Mouse (Mus musculus): ENCODE results near the gene Rgs18.

The Rgs18 gene

DNA sequence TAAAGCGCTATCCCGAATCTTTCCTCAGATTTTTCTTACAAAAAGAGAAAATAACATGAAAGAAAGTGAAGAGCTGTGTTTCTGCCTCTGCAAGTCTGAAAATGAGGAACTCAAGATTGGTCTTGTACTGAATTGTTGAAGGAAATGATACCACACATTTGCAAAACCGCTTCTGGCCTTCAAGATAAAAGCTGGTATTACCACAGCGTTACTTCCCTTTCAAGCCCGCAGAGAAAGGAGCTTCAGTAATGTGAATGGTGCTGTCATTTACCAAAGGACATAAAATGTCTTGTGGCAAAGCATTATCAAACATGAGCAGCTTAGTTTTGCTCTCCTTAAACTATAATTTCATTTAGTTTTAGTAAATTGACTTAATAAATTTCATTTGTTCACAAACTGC lies at the start of gene Rgs18:
Rgs18 (minus strand) TSS at position 105 of the 400 bp plus-strand sequence.
- no peak for DNase-seq (ENCODE audit: low spot score)

DNA sequence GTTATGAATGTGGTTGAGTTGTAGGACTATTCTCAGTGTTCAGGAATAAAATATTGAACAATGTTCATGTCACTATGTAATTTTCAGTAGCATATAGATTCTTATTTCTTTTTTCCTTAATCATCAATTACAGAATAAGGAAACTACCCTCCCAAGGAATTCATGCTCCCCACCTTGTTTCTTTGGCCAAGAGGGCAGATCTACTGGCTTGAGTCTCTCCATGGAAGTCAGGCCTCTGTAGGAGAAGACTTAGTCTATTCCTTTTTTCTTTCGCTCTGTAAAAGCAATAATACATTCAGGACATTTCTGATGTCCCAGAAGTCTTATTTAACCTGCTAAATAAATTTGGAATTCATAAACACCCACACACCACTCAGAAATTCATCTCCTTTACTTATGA lies 841 bp downstream of the Rgs18 start:
- DNase-seq (ENCODE audit: low spot score), result no peak

GRCm38 (mm10) chr1:144766218-144766617 lies 9.0 kb downstream of the Rgs18 start:
- DNase-seq (ENCODE audit: low spot score), result no peak

- DNase-seq (ENCODE audit: low spot score), result no peak
These were observed 14.4 kb downstream of the Rgs18 start for GRCm38 (mm10) chr1:144760792-144761191.

DNA sequence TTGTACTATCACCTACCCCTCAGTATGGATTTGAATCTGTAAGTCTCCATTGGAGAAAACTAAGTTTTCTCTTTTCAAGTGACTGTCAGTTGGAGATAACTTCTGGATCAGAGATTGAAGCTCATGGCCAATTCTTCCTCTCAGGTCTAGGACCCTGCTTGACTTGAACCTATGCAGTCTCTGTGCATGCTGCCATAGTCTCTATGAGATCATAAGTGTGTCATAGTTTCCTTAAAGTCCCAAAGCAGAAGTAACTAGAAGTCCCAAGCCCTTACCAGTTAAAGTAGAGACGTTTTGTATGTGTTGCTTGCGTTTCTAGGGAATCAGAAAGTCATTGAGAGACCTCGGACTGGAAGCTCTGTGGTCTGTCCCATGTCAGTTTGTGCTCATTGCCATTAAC lies 24.5 kb downstream of the Rgs18 start:
- DNase-seq (ENCODE audit: low spot score), result no peak

- no peak for DNase-seq (ENCODE audit: low spot score)
These were observed 29.1 kb downstream of the Rgs18 start for GRCm38 (mm10) chr1:144746182-144746581.

DNA sequence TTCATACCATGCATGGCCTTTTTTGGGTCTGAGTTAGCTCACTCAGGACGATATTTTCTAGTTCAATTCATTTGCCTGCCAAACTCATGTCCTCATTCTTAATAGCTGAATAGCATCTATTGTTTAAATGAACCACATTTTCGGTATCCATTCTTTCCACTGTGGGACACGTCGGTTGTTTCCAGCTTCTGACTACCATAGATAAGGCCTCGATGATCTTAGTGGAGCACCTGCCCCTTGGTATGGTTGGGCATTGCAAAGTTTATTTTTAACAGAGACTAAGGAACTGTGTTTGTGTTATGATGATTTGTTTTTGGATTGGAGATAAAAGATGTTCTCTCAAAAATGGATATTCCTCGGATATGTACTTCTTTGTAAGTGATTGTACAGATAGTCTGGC lies 37.5 kb downstream of the Rgs18 start:
- no peak for DNase-seq (ENCODE audit: low spot score)

DNA sequence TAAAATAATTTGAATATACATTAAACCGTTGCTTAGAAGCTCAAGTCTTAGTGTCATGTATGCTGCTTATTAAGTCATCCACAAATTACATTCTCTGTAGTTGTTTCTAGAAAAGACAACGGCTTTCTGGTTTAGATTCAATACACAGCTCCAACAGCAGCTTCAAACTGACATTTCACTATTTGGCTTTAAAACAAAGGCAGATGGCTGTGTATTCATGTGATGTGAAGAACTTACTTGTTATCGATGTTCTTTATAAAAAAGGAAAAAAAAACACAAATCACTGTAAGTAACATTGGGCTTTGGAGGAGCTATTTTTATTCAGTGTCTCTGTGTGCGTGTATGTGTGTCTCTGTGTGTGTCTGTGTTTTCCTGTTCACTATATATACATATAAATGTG lies 54.5 kb downstream of the Rgs18 start:
- no peak for DNase-seq (ENCODE audit: low spot score)

DNA sequence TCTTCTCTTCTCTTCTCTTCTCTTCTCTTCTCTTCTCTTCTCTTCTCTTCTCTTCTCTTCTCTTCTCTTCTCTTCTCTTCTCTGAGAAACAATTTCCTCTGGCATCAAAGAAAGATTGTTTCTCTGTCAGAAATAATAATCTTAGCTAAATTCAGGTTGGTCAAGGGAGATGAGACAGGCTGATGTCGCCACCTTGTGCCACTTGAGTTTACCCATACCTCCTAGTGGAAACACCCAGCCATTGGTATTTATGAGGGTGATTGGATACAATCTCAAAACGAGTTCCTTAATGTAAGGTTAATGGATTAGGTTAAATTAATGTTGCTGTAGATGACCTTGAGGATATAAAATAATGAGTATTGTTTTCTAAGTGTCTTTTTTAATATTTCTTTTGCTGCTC lies 70.9 kb downstream of the Rgs18 start:
- DNase-seq (ENCODE audit: low spot score), result no peak
